Mouse (Mus musculus): ENCODE measurements at regions not wholly inside any gene's neighbourhood (a gene's known extent, or its start where the extent isn't known, plus 50 kb on each side); places are given as distances from the start of the nearest gene placed in this dataset.
"Not testable (repeated sequence)": the region's sequence is repeated elsewhere in the genome, so short reads cannot be mapped to it uniquely, and the experiment has no call there.

DNA sequence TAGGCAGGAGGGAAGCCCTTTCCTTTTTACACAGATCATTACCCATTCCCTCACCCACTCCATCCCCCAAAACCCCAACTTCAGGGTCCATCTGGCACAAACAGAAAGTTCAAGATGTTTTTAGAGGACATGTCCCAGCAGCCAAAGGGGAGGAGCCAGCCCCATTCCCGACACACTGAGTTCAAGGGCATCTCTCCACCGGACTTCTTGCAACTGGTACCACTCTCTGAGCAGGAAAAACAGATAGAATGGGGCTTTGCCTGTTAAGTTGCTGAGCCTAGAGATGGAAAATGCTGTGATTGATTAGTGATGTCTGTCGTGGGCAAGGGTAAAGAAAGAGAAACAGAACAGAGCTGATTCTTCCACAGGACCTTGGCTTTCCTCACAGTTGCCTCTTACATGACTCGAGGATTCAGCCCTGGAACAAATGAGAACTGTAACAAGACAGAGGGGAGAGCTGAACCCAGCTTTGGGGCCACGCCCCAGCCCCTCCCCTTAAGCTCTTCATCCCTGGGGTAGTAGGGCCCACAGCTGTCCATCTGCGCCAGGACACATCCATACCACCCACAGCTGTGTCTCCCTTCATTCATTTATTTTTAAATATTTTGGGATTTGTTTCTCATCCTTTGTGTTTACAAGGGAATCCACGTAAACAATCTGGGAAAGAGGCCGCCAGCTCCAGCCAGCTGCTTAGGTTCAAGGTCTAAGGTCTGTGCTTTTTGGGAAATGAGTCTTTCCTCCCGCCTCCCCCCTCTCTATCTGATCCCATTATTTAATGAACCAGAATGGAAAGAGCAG is 58.7 kb upstream of the Col13a1 start:
- Histone ChIP-seq H3K4me3 (replicated peaks; ENCODE audit: low read length) (no peak overlapping the region), H3K36me3 (ENCODE audit: control insufficient read depth, insufficient read depth, low read length) (no peaks in the 10 kb centered on the region), H3K27ac (replicated peaks; ENCODE audit: low read depth, low read length) (no peak overlapping the region), H3K4me1 (ENCODE audit: control insufficient read depth, insufficient read depth, low read length) (no peaks in the 10 kb centered on the region), H3K4me2 (replicated peaks; ENCODE audit: low read depth, low read length, severe bottlenecking) (no peak overlapping the region), H3K9me3 (ENCODE audit: control insufficient read depth, low read length) (peaks cover 8% of the 10 kb centered on the region; the same call in 1 of the 2 replicates), H3K9ac (ENCODE audit: low read depth, low read length, severe bottlenecking) (no peak overlapping the region), H3K27me3 (ENCODE audit: control insufficient read depth, insufficient read depth, low read length) (no peaks in the 10 kb centered on the region)
- no peak for DNase-seq (ENCODE audit: low spot score)
- WGBS: 74% methylated on average over 9 of the region's 9 CpGs
- 0 out of 2 replicates have a peak, but pooled peaks have one; percentile 38 for ATAC-seq (ENCODE audit: low FRiP score, low read depth)
- no peak for TF ChIP-seq POLR2A (IDR thresholded peaks at IDR 0.05; ENCODE audit: borderline replicate concordance, extremely low read depth, insufficient read depth, insufficient read length)

DNA sequence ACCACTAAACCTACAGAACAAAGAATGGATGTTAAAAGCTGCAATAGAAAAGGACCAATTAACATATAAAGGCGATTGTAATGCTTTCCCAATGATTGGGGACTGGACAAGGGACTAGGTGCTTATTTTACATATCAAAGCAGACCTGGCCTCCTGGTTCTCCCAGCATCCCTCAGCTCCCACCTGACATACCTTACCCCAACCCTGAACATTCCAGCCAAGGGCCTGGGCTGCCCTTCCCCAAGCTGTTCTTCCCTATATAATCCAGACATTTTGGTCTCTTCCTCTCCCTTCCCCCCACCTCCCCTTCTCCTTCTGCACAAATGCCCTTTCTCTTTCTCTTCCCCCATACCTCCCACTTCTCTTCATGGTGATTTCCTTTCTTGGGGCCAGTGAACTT is 57.9 kb upstream of the Col13a1 start:
- WGBS: 48% methylated on average over 1 of the region's 1 CpGs
- no peak for ATAC-seq (ENCODE audit: low FRiP score, low read depth)
- no peak overlapping the region for H3K4me3 ChIP-seq (replicated peaks; ENCODE audit: low read length)
- no peak overlapping the region for H3K4me2 ChIP-seq (replicated peaks; ENCODE audit: low read depth, low read length, severe bottlenecking)
- no peak overlapping the region for H3K9ac ChIP-seq (ENCODE audit: low read depth, low read length, severe bottlenecking)
- peaks cover 8% of the 10 kb centered on the region; the same call in 1 of the 2 replicates for H3K9me3 ChIP-seq (ENCODE audit: control insufficient read depth, low read length)
- no peak for DNase-seq (ENCODE audit: low spot score)
- TF ChIP-seq POLR2A (IDR thresholded peaks at IDR 0.05; ENCODE audit: borderline replicate concordance, extremely low read depth, insufficient read depth, insufficient read length): no peak
- no peaks in the 10 kb centered on the region for H3K27me3 ChIP-seq (ENCODE audit: control insufficient read depth, insufficient read depth, low read length)
- H3K27ac ChIP-seq (replicated peaks; ENCODE audit: low read depth, low read length): no peak overlapping the region
- no peaks in the 10 kb centered on the region for H3K36me3 ChIP-seq (ENCODE audit: control insufficient read depth, insufficient read depth, low read length)
- no peaks in the 10 kb centered on the region for H3K4me1 ChIP-seq (ENCODE audit: control insufficient read depth, insufficient read depth, low read length)

DNA sequence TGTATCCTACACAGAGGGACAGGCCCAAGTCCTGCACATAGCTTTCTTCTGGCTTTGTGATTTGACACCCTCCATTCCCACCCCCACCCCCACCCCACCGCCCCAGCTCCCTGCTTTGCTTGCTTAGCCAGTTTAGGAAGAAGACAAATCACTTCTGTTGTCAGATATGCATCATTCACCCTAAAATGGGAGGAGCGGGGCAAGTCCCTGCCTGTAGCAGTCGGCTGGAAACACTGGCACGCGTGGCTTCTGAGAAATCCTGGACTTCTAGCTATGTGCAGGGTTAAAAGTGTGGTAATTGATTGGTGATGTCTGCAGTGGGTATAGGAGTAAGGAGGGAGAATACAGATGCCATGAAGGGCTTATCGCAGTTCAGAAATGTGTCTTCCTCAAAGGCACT is 55.4 kb upstream of the Col13a1 start:
- no peak for TF ChIP-seq POLR2A (IDR thresholded peaks at IDR 0.05; ENCODE audit: borderline replicate concordance, extremely low read depth, insufficient read depth, insufficient read length)
- Histone ChIP-seq H3K27me3 (ENCODE audit: control insufficient read depth, insufficient read depth, low read length) (no peaks in the 10 kb centered on the region), H3K4me2 (replicated peaks; ENCODE audit: low read depth, low read length, severe bottlenecking) (no peak overlapping the region), H3K9ac (ENCODE audit: low read depth, low read length, severe bottlenecking) (no peak overlapping the region), H3K27ac (replicated peaks; ENCODE audit: low read depth, low read length) (no peak overlapping the region), H3K36me3 (ENCODE audit: control insufficient read depth, insufficient read depth, low read length) (no peaks in the 10 kb centered on the region), H3K4me1 (ENCODE audit: control insufficient read depth, insufficient read depth, low read length) (no peaks in the 10 kb centered on the region), H3K4me3 (replicated peaks; ENCODE audit: low read length) (no peak overlapping the region), H3K9me3 (ENCODE audit: control insufficient read depth, low read length) (peaks cover 2% of the 10 kb centered on the region; the same call in 1 of the 2 replicates)
- ATAC-seq (ENCODE audit: low FRiP score, low read depth) (no peak), DNase-seq (ENCODE audit: low spot score) (peak; percentile 22)
- WGBS: 81% methylated on average over 6 of the region's 6 CpGs

DNA sequence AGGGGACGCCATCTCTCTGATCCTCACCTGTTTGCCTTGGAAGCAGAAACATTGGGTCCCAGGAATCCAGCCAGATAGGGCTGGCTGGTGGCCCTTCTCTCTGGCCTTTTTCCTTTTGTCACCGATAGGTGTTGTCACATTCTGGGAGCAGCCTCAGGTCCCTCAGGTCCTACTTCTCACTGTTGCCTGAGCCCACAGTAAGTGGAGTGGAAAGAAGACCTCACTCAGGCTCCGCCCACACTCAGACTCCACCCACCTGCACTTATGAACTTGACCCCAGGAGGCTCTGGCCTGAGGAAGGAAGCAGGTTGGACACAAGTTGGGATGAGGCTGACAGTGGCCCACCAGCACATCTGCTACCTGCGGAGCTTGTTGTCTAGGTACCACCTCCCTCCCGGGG is 54.8 kb upstream of the Col13a1 start:
- DNase-seq (ENCODE audit: low spot score): no peak
- no peaks in the 10 kb centered on the region for H3K36me3 ChIP-seq (ENCODE audit: control insufficient read depth, insufficient read depth, low read length)
- no peak for TF ChIP-seq POLR2A (IDR thresholded peaks at IDR 0.05; ENCODE audit: borderline replicate concordance, extremely low read depth, insufficient read depth, insufficient read length)
- no peak overlapping the region for H3K4me2 ChIP-seq (replicated peaks; ENCODE audit: low read depth, low read length, severe bottlenecking)
- no peaks in the 10 kb centered on the region for H3K27me3 ChIP-seq (ENCODE audit: control insufficient read depth, insufficient read depth, low read length)
- ATAC-seq (ENCODE audit: low FRiP score, low read depth): no peak
- no peaks in the 10 kb centered on the region for H3K4me1 ChIP-seq (ENCODE audit: control insufficient read depth, insufficient read depth, low read length)
- H3K27ac ChIP-seq (replicated peaks; ENCODE audit: low read depth, low read length): no peak overlapping the region
- H3K9me3 ChIP-seq (ENCODE audit: control insufficient read depth, low read length): peaks cover 3% of the 10 kb centered on the region; the same call in 1 of the 2 replicates
- H3K4me3 ChIP-seq (replicated peaks; ENCODE audit: low read length): no peak overlapping the region
- 80% methylated on average over 5 of the region's 5 CpGs for WGBS
- no peak overlapping the region for H3K9ac ChIP-seq (ENCODE audit: low read depth, low read length, severe bottlenecking)

DNA sequence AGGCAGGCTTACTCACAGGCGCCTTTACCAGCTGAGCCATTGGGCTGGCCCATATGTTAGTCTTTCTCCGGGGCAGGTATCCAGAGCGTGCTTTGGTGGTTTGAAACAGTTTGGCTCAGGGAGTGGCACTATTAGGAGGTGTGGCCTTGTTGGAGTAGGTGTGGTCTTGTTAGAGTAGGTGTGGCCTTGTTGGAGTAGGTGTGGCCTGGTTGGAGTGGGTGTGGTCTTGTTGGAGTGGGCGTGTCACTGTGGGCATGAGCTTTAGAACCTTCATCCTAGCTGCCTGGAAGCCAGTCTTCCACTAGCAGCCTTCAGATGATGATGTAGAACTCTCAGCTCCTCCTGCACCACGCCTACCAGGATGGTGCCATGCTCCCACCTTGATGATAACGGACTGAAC is 53.1 kb upstream of the Col13a1 start:
- H3K9ac ChIP-seq (ENCODE audit: low read depth, low read length, severe bottlenecking): not testable (repeated sequence)

More for the DNA sequence above, 53.1 kb upstream of the Col13a1 start:
- not testable (repeated sequence) for H3K9me3 ChIP-seq (ENCODE audit: control insufficient read depth, low read length); H3K27me3 ChIP-seq (ENCODE audit: control insufficient read depth, insufficient read depth, low read length); DNase-seq (ENCODE audit: low spot score); H3K4me2 ChIP-seq (replicated peaks; ENCODE audit: low read depth, low read length, severe bottlenecking); H3K27ac ChIP-seq (replicated peaks; ENCODE audit: low read depth, low read length); H3K4me3 ChIP-seq (replicated peaks; ENCODE audit: low read length); H3K4me1 ChIP-seq (ENCODE audit: control insufficient read depth, insufficient read depth, low read length); H3K36me3 ChIP-seq (ENCODE audit: control insufficient read depth, insufficient read depth, low read length); ATAC-seq (ENCODE audit: low FRiP score, low read depth)
- WGBS: 92% methylated on average over 6 of the region's 6 CpGs

Data from limb, embryonic 14.5 days (tissue).